Mouse (Mus musculus): ENCODE measurements around the gene Ranbp9. TPM values are rescaled to one million over a fixed set of nuclear protein-coding genes. Genes with fewer than 3 reads are reported as not detected.

Ranbp9 gene
- total and polyA plus RNA-seq, 3 experiments, result 66.3 to 132 (median 81.0) TPM

- Histone ChIP-seq H3K27me3 (ENCODE audit: insufficient read depth, low read length) (peaks cover 19% of the 10 kb centered on the region), H3K36me3 (replicated peaks) (no peaks in the 10 kb centered on the region), H3K9me3 (replicated peaks) (peaks cover 3% of the 10 kb centered on the region; the same call in 1 of the 2 replicates), H3K4me1 (ENCODE audit: insufficient read depth, low read depth, low read length) (peaks cover 18% of the 10 kb centered on the region), H3K4me3 (ENCODE audit: low read depth, low read length) (no peak overlapping the region)
- DNase-seq (ENCODE audit: low spot score) (peak; percentile 28), ATAC-seq (ENCODE audit: extremely low read depth, insufficient number of reproducible peaks, low FRiP score, poor library complexity, severe bottlenecking) (peak; percentile 15; the same call in 1 of the 2 replicates)
- TF ChIP-seq POLR2AphosphoS5 (IDR thresholded peaks at IDR 0.05; ENCODE audit: insufficient replicate concordance, low read depth, low read length), result no peak
- no peak for TF ChIP-seq GATA2 (IDR thresholded peaks at IDR 0.05; ENCODE audit: borderline replicate concordance, low read depth, low read length)
- TF ChIP-seq TAL1 (conservative IDR thresholded peaks at IDR 0.05; ENCODE audit: low read depth, low read length), result no peak
- no peak for TF ChIP-seq GATA1 (IDR thresholded peaks at IDR 0.05; ENCODE audit: borderline replicate concordance, low read length)
- TF ChIP-seq CTCF (IDR thresholded peaks at IDR 0.05; ENCODE audit: low read depth, low read length), result no peak
These were observed 33.9 kb upstream of the Ranbp9 start for GRCm38 (mm10) chr13:43514950-43515358.

GRCm38 (mm10) chr13:43512736-43513135, 31.7 kb upstream of the Ranbp9 start:
- Histone ChIP-seq H3K27me3 (ENCODE audit: insufficient read depth, low read length) (peaks cover 14% of the 10 kb centered on the region), H3K9me3 (replicated peaks) (peaks cover 3% of the 10 kb centered on the region; the same call in 1 of the 2 replicates), H3K4me1 (ENCODE audit: insufficient read depth, low read depth, low read length) (peaks cover 18% of the 10 kb centered on the region), H3K4me3 (ENCODE audit: low read depth, low read length) (no peak overlapping the region), H3K36me3 (replicated peaks) (no peaks in the 10 kb centered on the region)
- ATAC-seq (ENCODE audit: extremely low read depth, insufficient number of reproducible peaks, low FRiP score, poor library complexity, severe bottlenecking) (no peak), DNase-seq (ENCODE audit: low spot score) (no peak)
- TF ChIP-seq CTCF (IDR thresholded peaks at IDR 0.05; ENCODE audit: low read depth, low read length), result no peak
- TF ChIP-seq GATA2 (IDR thresholded peaks at IDR 0.05; ENCODE audit: borderline replicate concordance, low read depth, low read length), result no peak
- no peak for TF ChIP-seq POLR2AphosphoS5 (IDR thresholded peaks at IDR 0.05; ENCODE audit: insufficient replicate concordance, low read depth, low read length)
- TF ChIP-seq GATA1 (IDR thresholded peaks at IDR 0.05; ENCODE audit: borderline replicate concordance, low read length), result no peak
- no peak for TF ChIP-seq TAL1 (conservative IDR thresholded peaks at IDR 0.05; ENCODE audit: low read depth, low read length)

DNA sequence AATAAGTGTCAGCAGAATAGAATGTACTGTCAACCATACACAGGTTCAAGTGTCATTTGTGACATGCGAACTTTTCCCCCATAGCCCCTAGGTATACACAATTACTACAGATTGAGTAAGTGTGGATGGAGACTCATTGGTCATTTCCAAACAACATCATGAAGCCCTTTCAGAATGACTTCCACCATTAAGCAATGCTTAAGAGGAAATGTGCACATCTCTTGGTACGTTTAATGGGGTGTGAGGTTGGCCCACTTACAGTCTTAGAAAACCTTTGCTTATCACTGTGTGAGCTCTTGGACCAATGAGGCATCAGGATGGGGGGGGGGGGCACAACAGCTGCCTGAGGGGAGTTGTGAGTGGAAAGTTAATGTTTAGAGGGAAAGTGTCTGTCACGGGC, 24.7 kb upstream of the Ranbp9 start:
- ATAC-seq (ENCODE audit: extremely low read depth, insufficient number of reproducible peaks, low FRiP score, poor library complexity, severe bottlenecking), result no peak
- Histone ChIP-seq H3K36me3 (replicated peaks) (no peaks in the 10 kb centered on the region), H3K9me3 (replicated peaks) (no peaks in the 10 kb centered on the region), H3K27me3 (ENCODE audit: insufficient read depth, low read length) (peaks cover 14% of the 10 kb centered on the region), H3K4me1 (ENCODE audit: insufficient read depth, low read depth, low read length) (0 out of 2 replicates have a peak, but pooled peaks cover 1% of the 10 kb centered on the region), H3K4me3 (ENCODE audit: low read depth, low read length) (no peak overlapping the region)
- no peak for TF ChIP-seq CTCF (IDR thresholded peaks at IDR 0.05; ENCODE audit: low read depth, low read length)
- TF ChIP-seq GATA2 (IDR thresholded peaks at IDR 0.05; ENCODE audit: borderline replicate concordance, low read depth, low read length), result no peak
- no peak for TF ChIP-seq POLR2AphosphoS5 (IDR thresholded peaks at IDR 0.05; ENCODE audit: insufficient replicate concordance, low read depth, low read length)
- no peak for TF ChIP-seq TAL1 (conservative IDR thresholded peaks at IDR 0.05; ENCODE audit: low read depth, low read length)
- TF ChIP-seq GATA1 (IDR thresholded peaks at IDR 0.05; ENCODE audit: borderline replicate concordance, low read length), result no peak
- DNase-seq (ENCODE audit: low spot score), result no peak

GRCm38 (mm10) chr13:43503395-43503850, 22.3 kb upstream of the Ranbp9 start:
- Histone ChIP-seq H3K27me3 (ENCODE audit: insufficient read depth, low read length) (peaks cover 16% of the 10 kb centered on the region), H3K36me3 (replicated peaks) (no peaks in the 10 kb centered on the region), H3K4me1 (ENCODE audit: insufficient read depth, low read depth, low read length) (peaks cover 6% of the 10 kb centered on the region; the same call in 1 of the 2 replicates), H3K9me3 (replicated peaks) (0 out of 2 replicates have a peak, but pooled peaks cover 2% of the 10 kb centered on the region), H3K4me3 (ENCODE audit: low read depth, low read length) (no peak overlapping the region)
- no peak for ATAC-seq (ENCODE audit: extremely low read depth, insufficient number of reproducible peaks, low FRiP score, poor library complexity, severe bottlenecking)
- DNase-seq (ENCODE audit: low spot score), result no peak
- no peak for TF ChIP-seq GATA1 (IDR thresholded peaks at IDR 0.05; ENCODE audit: borderline replicate concordance, low read length)
- no peak for TF ChIP-seq CTCF (IDR thresholded peaks at IDR 0.05; ENCODE audit: low read depth, low read length)
- TF ChIP-seq GATA2 (IDR thresholded peaks at IDR 0.05; ENCODE audit: borderline replicate concordance, low read depth, low read length), result no peak
- no peak for TF ChIP-seq TAL1 (conservative IDR thresholded peaks at IDR 0.05; ENCODE audit: low read depth, low read length)
- TF ChIP-seq POLR2AphosphoS5 (IDR thresholded peaks at IDR 0.05; ENCODE audit: insufficient replicate concordance, low read depth, low read length), result no peak

DNA sequence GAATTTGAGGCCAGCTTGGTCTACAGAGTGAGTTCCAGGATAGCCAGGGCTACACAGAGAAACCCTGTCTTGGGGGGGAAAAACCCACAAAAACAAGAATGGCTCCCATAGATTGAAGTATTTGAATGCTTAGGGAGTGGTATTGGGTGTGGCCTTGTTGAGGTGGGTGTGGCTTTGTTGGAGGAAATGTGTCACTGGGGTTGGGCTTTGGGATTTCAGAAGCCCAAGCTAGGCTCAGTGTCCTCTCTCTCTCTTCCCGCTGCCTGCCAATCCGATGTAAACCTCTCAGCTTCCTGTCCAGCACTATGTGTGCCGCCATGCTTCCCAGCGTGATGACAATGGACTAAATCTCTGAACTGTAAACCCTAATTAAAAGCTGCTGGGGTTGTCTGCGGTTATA, 20.5 kb upstream of the Ranbp9 start:
- peaks cover 9% of the 10 kb centered on the region for H3K27me3 ChIP-seq (ENCODE audit: insufficient read depth, low read length)
- peaks cover 9% of the 10 kb centered on the region for H3K4me1 ChIP-seq (ENCODE audit: insufficient read depth, low read depth, low read length)
- DNase-seq (ENCODE audit: low spot score) (no peak), ATAC-seq (ENCODE audit: extremely low read depth, insufficient number of reproducible peaks, low FRiP score, poor library complexity, severe bottlenecking) (no peak)
- TF ChIP-seq GATA1 (IDR thresholded peaks at IDR 0.05; ENCODE audit: borderline replicate concordance, low read length), result no peak
- no peak for TF ChIP-seq GATA2 (IDR thresholded peaks at IDR 0.05; ENCODE audit: borderline replicate concordance, low read depth, low read length)
- TF ChIP-seq TAL1 (conservative IDR thresholded peaks at IDR 0.05; ENCODE audit: low read depth, low read length), result no peak
- TF ChIP-seq POLR2AphosphoS5 (IDR thresholded peaks at IDR 0.05; ENCODE audit: insufficient replicate concordance, low read depth, low read length), result no peak
- no peak for TF ChIP-seq CTCF (IDR thresholded peaks at IDR 0.05; ENCODE audit: low read depth, low read length)
- peaks cover 6% of the 10 kb centered on the region for H3K9me3 ChIP-seq (replicated peaks)
- no peaks in the 10 kb centered on the region for H3K36me3 ChIP-seq (replicated peaks)
- no peak overlapping the region for H3K4me3 ChIP-seq (ENCODE audit: low read depth, low read length)

DNA sequence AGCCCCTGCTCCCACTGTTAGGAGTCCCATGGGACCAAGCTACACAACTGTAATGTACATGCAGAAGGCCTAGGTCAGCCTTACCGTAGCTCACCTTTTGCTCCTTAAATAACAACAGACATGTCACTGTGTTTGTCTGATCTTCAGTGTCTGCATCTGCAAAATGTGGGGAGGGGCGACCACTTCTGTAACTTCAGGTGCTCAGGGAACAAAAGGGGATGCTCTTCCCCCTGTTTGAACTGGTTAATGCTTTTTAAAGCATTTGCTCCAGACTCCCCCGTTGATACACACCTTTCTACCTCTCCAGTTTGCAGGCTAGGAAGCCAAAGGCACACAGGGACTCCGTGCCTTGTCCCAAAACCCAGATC, 19.4 kb upstream of the Ranbp9 start:
- Histone ChIP-seq H3K4me3 (ENCODE audit: low read depth, low read length) (no peak overlapping the region), H3K4me1 (ENCODE audit: insufficient read depth, low read depth, low read length) (peaks cover 12% of the 10 kb centered on the region), H3K9me3 (replicated peaks) (peaks cover 6% of the 10 kb centered on the region), H3K27me3 (ENCODE audit: insufficient read depth, low read length) (peaks cover 5% of the 10 kb centered on the region; the same call in 1 of the 2 replicates), H3K36me3 (replicated peaks) (no peaks in the 10 kb centered on the region)
- DNase-seq (ENCODE audit: low spot score) (no peak), ATAC-seq (ENCODE audit: extremely low read depth, insufficient number of reproducible peaks, low FRiP score, poor library complexity, severe bottlenecking) (no peak)
- TF ChIP-seq POLR2AphosphoS5 (IDR thresholded peaks at IDR 0.05; ENCODE audit: insufficient replicate concordance, low read depth, low read length) (no peak), GATA1 (IDR thresholded peaks at IDR 0.05; ENCODE audit: borderline replicate concordance, low read length) (no peak), CTCF (IDR thresholded peaks at IDR 0.05; ENCODE audit: low read depth, low read length) (no peak), GATA2 (IDR thresholded peaks at IDR 0.05; ENCODE audit: borderline replicate concordance, low read depth, low read length) (no peak), TAL1 (conservative IDR thresholded peaks at IDR 0.05; ENCODE audit: low read depth, low read length) (no peak)

Data from G1E (cell line).